Mouse (Mus musculus) 416B (cell line): ENCODE data around the gene Atg101.
A peak's percentile ranks its signal among the peaks of the same experiment; 100 is the strongest.

ENCODE experiments used
- DNase-seq: peaks from one replicate; pipeline ENCODE4 v3.0.0; 2011; ENCODE audit warnings: low read depth

The Atg101 gene

GRCm38 (mm10) chr15:101253886-101254795 lies 29.9 kb upstream of the Atg101 start, which contains the start of gene Nr4a1:
TSS of gene Nr4a1 (plus strand) at chr15:101254269.
- no peak for DNase-seq

- DNase-seq: no peak
Measured at GRCm38 (mm10) chr15:101255842-101256462, 28.1 kb upstream of the Atg101 start.

GRCm38 (mm10) chr15:101256463-101257206 lies 27.4 kb upstream of the Atg101 start:
- DNase-seq: no peak

- no peak for DNase-seq
Measured at GRCm38 (mm10) chr15:101258420-101258819, 25.7 kb upstream of the Atg101 start.

GRCm38 (mm10) chr15:101259922-101260321 lies 24.1 kb upstream of the Atg101 start:
- DNase-seq: no peak

- DNase-seq: no peak
Measured at GRCm38 (mm10) chr15:101260387-101260786, 23.7 kb upstream of the Atg101 start.

- no peak for DNase-seq
Measured at GRCm38 (mm10) chr15:101260874-101261622, 23.0 kb upstream of the Atg101 start.

- DNase-seq: peak; percentile 80
Measured at GRCm38 (mm10) chr15:101262502-101262901, 21.6 kb upstream of the Atg101 start.

- peak; percentile 94 for DNase-seq
Measured at GRCm38 (mm10) chr15:101266132-101266963, 17.7 kb upstream of the Atg101 start.

- peak; percentile 50 for DNase-seq
Measured at GRCm38 (mm10) chr15:101267053-101268032, 16.7 kb upstream of the Atg101 start.

GRCm38 (mm10) chr15:101270101-101270820 lies 13.8 kb upstream of the Atg101 start:
- no peak for DNase-seq

- DNase-seq: no peak
Measured at GRCm38 (mm10) chr15:101271107-101271506, 13.0 kb upstream of the Atg101 start.

GRCm38 (mm10) chr15:101271513-101271912 lies 12.6 kb upstream of the Atg101 start:
- DNase-seq: no peak

- no peak for DNase-seq
Measured at GRCm38 (mm10) chr15:101274380-101274779, 9.7 kb upstream of the Atg101 start.

GRCm38 (mm10) chr15:101277351-101277899 lies 6.6 kb upstream of the Atg101 start:
- DNase-seq: no peak

- DNase-seq: no peak
Measured at GRCm38 (mm10) chr15:101278589-101278988, 5.5 kb upstream of the Atg101 start.

GRCm38 (mm10) chr15:101279430-101279999 lies 4.6 kb upstream of the Atg101 start:
- DNase-seq: no peak

- DNase-seq: peak; percentile 55
Measured at GRCm38 (mm10) chr15:101282471-101282870, 1.6 kb upstream of the Atg101 start.
